Mouse (Mus musculus) 3134 (cell line): ENCODE data around the gene Snap47.

Experiments used
- DNase-seq: peaks from one replicate; pipeline ENCODE4 v3.0.0-alpha.2; 2011; ENCODE audit warnings: low spot score; ENCODE audit not compliant: insufficient read length; ENCODE audit errors: extremely low read depth

Snap47 gene

GRCm38 (mm10) chr11:59423010-59423588 lies 27.9 kb downstream of the Snap47 start:
- DNase-seq: no peak

- DNase-seq: no peak
Observed at GRCm38 (mm10) chr11:59421967-59422366, 29.0 kb downstream of the Snap47 start.

- peak; percentile 58 for DNase-seq
Observed at GRCm38 (mm10) chr11:59421436-59421835, 29.6 kb downstream of the Snap47 start.

GRCm38 (mm10) chr11:59418708-59419107 lies 32.3 kb downstream of the Snap47 start:
- DNase-seq: no peak

- no peak for DNase-seq
Observed at GRCm38 (mm10) chr11:59412999-59413863, 37.8 kb downstream of the Snap47 start.

GRCm38 (mm10) chr11:59412058-59412457 lies 38.9 kb downstream of the Snap47 start:
- peak; percentile 56 for DNase-seq

- peak; percentile 45 for DNase-seq
Observed at GRCm38 (mm10) chr11:59410851-59411250, 40.1 kb downstream of the Snap47 start.

- DNase-seq: no peak
Observed at GRCm38 (mm10) chr11:59405761-59406160, 45.2 kb downstream of the Snap47 start.

- no peak for DNase-seq
Observed at GRCm38 (mm10) chr11:59400876-59401275, 50.1 kb downstream of the Snap47 start.

- no peak for DNase-seq
Observed at GRCm38 (mm10) chr11:59399830-59400229, 51.2 kb downstream of the Snap47 start.

GRCm38 (mm10) chr11:59397536-59398371 lies 53.2 kb downstream of the Snap47 start:
- no peak for DNase-seq

- DNase-seq: no peak
Observed at GRCm38 (mm10) chr11:59394451-59394850, 56.5 kb downstream of the Snap47 start.

- DNase-seq: no peak
Observed at GRCm38 (mm10) chr11:59393591-59393990, 57.4 kb downstream of the Snap47 start.

GRCm38 (mm10) chr11:59392300-59392699 lies 58.7 kb downstream of the Snap47 start:
- DNase-seq: no peak

- no peak for DNase-seq
Observed at GRCm38 (mm10) chr11:59390470-59390869, 60.5 kb downstream of the Snap47 start.

- no peak for DNase-seq
Observed at GRCm38 (mm10) chr11:59389617-59390016, 61.4 kb downstream of the Snap47 start.

- no peak for DNase-seq
Observed at GRCm38 (mm10) chr11:59388806-59389205, 62.2 kb downstream of the Snap47 start.

GRCm38 (mm10) chr11:59387471-59387870 lies 63.5 kb downstream of the Snap47 start:
- DNase-seq: no peak

GRCm38 (mm10) chr11:59385123-59385522 lies 65.9 kb downstream of the Snap47 start:
- no peak for DNase-seq

GRCm38 (mm10) chr11:59384441-59384959 lies 66.5 kb downstream of the Snap47 start:
- DNase-seq: peak; percentile 60

- no peak for DNase-seq
Observed at GRCm38 (mm10) chr11:59379547-59379946, 71.4 kb downstream of the Snap47 start.
